Mouse (Mus musculus): ENCODE measurements around the gene Park7. TPM values are rescaled to one million over a fixed set of nuclear protein-coding genes. Genes with fewer than 3 reads are reported as not detected.

Gene Park7
- total RNA-seq (2021): 100 to 1,000 TPM; 200 to 218 TPM
- long read RNA-seq, experiment 1, transcript Park7-201 (7 exons, 908 nt): major isoform, 267 of 319 reads
- long read RNA-seq, experiment 1, partial matches to known transcripts: 12 of 319 reads
- long read RNA-seq, experiment 1, other reads (novel, unspliced or antisense): 35 of 319 reads
- long read RNA-seq, experiment 2, transcript Park7-201 (7 exons, 908 nt): major isoform, 229 of 263 reads
- long read RNA-seq, experiment 2, partial matches to known transcripts: 0 of 263 reads
- long read RNA-seq, experiment 2, other reads (novel, unspliced or antisense): 33 of 263 reads

DNA sequence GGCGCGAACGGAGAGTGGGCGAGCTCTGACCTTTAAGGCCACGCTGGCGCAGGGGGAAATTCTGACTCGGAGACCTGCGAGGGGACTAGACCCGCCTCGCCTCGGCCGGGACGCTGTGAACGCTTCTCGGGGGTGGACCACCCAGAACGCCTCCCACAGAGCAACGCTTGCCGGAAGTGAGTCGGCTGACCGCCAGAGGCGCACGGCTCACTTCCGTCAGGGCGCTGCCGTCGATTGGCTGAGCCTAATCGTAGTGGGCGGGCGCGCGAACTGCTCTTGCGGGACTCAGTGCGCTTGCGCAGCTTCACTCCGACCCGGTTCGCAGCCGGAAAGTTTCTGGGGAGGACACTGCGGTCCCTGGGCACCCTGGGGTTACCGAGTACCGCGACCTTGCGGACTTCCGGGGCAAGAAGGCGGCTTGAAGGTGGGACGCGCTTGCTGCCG, at the start of gene Park7, which contains the start of gene Tnfrsf9:
Park7 (minus strand) TSS at position 148 of the 444 bp plus-strand sequence.
Tnfrsf9 (plus strand) TSS at position 273 of the 444 bp plus-strand sequence.
- peak; percentile 98 for DNase-seq
- intact Hi-C loops (cut with DNase I): no loop called here

DNA sequence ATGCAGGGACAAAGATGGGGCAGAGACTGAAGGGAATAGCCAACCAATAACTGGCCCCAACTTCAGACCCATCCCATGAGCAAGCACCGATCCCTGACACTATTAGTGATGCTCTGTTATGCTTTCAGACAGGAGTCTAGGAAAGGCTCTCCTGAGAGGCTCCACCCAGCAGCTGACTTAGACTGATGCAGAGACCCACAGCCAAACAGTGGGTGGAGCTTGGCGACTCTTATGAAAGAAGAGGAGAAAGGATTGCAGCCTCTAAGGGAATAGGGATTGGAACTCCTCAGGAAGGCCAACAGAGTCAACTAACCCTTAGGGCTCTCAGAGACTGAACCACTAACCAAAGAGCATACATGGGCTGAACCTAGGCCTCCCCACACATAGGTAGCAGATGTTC, 49.5 kb upstream of the Park7 start:
- intact Hi-C loops (cut with DNase I): no loop called here
- peak in 1 of 2 experiments; percentile 10 for DNase-seq

DNA sequence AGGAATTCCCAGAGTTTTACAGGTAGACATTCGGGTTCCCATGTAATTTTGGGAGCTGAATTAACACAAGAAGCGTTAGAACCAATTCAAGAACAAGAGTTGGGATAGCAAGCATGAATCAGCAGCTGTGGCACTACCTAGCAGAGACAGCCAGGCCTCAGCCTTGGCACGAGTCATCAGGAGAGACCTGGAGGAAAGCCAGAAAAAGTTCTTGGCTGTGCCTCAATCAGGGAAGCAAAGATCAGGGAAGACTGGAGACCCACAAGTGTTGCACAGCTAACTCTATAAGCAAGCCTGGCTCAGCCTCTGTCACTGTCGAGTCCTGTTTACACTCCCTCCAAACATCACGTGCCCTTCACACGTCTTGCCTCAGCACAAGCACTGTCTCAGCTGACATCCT, 48.0 kb upstream of the Park7 start:
- intact Hi-C loops (cut with DNase I): no loop called here

DNA sequence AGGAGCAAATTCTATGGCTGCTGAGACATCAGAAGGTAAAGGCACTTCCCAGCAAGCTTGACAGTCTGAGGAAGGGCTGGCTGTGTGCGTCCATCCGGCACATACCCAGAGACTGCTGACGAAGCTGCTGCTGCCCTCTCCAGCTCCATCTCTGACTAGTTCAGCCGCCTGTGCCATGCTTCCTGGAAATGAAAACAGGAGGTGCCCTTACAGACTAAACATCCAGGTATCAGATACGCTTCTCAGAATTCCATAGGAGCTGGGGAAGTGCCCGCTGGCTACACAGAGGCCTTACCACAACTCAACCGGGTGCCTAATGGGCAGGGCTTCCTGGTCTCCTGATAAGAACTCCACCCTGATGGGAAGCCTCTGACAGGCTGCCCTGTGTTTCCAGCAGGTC, 44.3 kb upstream of the Park7 start:
- no peak for DNase-seq
- intact Hi-C loops (cut with DNase I): no loop called here

More for the DNA sequence above, 48.0 kb upstream of the Park7 start:
- DNase-seq: peak; percentile 10 to 39

DNA sequence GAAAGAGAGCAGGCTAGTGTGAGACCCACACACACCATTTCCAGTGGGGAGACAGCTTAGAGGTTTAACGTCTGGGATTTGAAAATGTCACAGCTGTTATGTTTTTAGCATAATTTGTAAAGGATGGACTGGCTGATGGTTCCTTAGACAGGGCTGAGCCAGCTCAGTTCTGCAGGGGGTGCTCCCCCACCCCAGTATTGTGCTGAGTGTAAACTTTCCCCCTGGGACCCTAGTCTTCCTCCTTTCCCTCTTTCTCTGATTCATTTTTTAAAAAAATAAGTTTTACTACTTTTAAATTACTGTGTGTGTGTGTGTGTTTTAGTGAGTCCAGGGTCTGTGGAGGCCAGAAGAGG, 42.8 kb upstream of the Park7 start:
- intact Hi-C loops (cut with DNase I): no loop called here
- no peak for DNase-seq

DNA sequence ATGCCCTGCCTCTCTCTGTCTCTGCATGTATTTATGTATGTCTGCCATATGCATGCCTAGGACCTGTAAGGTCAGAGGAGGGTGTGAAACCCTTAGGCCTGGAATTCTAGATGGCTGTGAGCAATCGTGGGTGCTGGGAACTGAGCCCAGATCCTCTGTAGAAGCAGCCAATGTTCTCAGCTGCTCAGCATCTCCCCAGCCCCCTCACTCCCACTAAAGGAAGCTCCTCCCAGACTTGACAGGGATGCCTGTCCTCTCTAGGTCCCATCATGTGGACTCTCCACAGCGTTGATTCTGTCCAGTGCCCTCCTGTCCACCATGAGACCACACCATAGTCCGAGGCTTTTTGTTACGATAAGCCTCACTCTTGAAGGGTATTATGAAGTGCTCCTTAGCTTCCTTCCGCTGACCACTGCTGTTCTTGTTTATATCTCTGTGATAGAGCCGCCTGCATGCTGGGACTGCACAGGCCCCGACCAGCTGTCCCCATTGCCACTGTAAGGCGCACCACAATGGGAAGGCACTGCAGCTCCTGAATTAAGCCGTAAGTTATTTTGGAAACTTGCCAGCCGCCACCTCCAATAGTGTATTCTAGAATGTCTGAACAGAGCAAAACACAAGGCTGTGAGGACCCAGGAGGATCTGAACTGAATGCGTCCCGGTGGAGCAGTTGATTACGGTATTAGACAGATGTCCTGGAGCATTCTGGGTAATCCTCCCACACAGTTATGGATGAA, 42.3 kb upstream of the Park7 start:
- peak in 1 of 2 experiments; percentile 4 for DNase-seq
- intact Hi-C loops (cut with DNase I): no loop called here

DNA sequence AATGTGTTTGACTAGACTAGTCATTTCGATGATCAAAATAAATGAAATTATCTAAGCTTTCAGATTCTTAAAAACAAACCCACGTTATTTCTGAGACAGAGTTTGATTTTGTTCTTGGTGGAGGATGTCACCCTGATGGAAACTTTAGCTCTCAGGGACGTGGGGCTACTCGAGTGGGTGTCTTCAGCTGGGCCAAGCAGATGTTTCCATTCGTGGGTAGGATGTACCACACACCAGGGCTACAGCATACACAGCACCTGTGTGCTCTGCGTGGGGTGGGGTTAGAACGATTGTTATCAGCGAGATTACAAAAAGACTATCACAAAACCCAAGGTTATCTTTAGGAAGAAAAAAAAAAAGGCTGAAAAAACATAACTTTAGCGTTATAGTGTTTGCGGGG, 36.7 kb upstream of the Park7 start:
- intact Hi-C loops (cut with DNase I): no loop called here
- DNase-seq: no peak

DNA sequence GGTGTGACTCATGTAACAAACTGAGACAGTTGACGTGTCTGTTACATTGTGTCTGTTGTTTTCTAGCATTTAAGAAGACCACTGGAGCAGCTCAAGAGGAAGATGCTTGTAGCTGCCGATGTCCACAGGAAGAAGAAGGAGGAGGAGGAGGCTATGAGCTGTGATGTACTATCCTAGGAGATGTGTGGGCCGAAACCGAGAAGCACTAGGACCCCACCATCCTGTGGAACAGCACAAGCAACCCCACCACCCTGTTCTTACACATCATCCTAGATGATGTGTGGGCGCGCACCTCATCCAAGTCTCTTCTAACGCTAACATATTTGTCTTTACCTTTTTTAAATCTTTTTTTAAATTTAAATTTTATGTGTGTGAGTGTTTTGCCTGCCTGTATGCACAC, 30.5 kb upstream of the Park7 start:
- intact Hi-C loops (cut with DNase I): no loop called here
- DNase-seq: no peak

DNA sequence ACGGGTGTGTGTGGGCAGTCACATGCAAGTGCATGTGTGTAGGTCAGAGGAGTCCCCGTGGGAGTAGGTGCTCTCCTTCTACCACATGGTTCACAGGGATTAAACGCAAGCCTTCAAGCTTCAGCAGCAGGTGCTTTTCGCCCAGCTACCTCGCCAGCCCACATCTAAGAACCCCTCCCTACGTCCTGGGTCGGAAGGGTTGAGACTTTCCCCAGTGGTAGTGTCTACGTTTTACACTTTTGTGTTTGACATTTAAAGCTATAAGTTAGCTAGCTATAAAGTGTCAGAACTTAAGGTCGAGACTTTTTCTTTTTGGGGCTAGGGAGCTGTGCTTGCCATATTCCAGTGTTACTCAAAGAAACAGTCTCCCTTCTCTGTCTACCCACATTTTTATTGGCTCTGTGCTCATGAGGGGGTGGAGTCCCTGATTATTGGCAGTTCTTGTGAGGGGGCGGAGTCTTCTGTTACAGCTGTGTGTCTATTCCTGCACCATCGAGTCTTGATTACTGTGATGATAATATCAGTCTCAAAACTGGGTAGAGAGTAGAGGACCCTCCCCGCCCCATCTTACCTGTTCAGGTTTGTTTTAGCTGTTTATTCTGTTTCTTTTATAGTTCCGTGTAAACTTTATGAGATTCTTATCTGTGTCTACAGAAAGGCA, 25.9 kb upstream of the Park7 start:
- intact Hi-C loops (cut with DNase I): no loop called here
- DNase-seq: no peak

DNA sequence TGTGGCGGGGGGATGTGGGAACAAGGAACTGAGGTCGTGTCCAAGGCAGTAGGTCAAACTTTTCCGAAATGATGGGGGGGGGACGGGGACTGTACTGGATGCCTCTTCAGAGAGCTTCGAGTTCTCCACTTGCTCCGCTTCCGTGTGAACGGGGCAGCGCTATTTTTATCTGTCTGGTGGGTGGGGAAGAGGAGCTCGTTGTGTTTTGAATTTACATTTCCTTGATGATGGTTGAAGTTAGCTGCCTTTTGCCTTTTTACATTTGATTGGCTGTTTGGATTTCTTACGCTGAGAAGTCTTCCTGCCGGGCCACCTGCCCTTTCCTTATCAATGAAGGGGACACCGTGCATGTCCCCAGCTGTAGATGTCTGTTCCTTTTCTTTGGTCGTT, 23.8 kb upstream of the Park7 start:
- no peak for DNase-seq
- intact Hi-C loops (cut with DNase I): no loop called here

DNA sequence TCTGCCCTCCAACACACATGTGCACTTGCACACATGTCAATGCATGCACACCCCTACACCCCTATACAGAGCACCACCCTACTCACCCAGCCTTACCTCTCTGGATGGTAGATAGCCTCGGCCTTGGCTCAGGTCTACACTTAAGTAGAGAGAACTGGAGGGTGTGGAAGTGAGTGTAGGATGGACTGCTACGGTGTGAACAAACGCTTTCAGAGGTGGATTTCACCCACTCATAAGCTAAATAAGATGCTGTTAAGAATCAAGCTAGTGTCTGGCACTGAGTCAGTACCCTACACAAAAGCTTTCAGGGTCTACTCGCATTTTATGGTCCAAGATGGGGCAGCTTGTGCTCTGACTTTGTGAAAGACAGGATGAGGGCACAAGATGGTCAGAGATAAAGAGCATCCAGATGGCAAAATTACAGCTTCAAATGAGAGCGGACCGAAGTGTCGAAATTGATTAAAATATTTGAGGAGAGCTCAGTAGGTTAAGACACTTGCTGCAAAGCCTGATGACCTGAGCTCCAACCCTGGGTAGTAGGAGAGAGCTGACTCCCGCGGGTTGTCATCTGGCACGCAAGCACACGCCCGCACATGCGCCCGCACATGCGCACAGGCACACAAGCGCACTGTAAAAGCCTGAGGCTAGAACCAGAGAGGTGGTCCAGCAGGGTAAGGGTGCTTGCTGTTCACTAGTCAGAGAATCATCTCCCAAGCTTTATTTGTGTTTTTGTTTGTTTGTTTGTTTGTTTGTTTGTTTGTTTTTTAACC, 23.2 kb upstream of the Park7 start:
- peak; percentile 30 to 39 for DNase-seq
- intact Hi-C loops (cut with DNase I): no loop called here

DNA sequence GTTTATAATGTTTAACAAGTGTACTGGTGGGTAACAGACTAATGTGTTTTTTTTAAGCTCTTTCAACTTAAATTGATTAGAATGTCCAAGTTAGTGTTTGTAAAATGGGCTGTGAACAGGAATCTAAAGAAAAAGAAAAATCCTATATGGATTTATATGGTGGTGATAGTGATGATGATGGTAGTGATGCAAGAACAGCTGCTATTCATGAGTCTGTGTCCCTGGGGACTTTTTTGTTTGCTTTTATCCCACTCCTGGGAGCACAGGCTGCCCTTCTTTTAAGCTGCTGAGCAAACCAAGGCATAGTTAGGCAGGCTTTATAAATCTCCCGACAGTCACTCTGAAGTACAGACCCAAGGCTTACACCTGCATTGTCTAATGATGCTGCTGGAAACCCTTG, 19.3 kb upstream of the Park7 start:
- intact Hi-C loops (cut with DNase I): no loop called here
- no peak for DNase-seq

DNA sequence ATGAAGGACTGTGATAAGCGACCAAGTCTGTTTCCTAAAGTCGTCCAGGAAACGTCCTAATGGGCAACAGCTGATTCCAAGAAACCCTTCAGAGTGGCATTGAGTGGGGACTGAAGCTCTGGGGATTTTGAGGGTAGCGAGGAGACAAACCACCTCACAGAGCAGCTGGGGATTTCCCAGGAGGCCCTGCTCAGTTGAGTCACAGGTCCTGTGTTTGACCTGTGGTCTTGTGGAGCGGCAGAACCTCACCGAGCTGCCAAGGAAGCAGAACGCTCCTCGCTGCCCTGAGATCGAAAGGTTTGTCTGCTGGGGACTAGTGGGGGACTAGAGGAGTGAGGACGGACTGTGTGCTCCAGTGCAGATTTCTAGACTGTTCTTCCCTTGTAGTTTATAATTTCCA, 13.6 kb upstream of the Park7 start:
- intact Hi-C loops (cut with DNase I): no loop called here
- no peak for DNase-seq

DNA sequence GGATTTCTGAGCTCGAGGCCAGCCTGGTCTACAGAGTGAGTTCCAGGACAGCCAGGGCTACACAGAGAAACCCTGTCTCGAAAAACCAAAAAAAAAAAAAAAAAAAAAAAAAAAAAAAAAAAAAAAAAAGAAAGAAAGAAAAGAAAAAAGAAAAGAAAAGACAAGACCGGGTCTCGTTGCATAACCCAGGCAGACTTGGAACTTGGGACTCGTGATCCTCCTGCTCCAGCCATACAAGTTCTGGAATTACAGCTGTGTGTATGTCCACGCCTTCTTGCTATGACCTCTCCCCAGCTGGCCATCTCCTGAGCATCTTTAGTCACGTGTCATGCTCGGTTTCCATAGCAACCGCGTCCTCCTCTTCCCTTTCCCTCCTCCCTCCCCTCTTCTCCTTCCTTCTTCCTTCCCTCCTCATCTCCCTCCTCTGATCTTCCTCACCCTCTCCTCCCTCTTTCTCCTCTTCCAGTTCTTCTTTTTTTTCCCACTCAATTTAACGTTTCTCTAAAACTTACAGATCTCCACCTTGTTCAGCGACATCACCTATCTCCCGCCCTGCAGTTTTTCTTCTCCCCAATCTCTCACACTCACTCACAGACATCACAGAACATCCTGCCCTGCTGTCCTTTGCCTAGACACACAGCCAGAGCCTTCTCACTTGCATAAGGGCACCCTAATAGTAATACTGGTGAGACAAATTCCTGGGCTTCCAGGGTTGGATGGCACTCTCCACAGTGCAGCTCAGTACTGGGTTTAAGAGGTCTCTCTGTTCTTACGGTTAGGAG, 12.9 kb upstream of the Park7 start:
- intact Hi-C loops (cut with DNase I): no loop called here
- no peak for DNase-seq

DNA sequence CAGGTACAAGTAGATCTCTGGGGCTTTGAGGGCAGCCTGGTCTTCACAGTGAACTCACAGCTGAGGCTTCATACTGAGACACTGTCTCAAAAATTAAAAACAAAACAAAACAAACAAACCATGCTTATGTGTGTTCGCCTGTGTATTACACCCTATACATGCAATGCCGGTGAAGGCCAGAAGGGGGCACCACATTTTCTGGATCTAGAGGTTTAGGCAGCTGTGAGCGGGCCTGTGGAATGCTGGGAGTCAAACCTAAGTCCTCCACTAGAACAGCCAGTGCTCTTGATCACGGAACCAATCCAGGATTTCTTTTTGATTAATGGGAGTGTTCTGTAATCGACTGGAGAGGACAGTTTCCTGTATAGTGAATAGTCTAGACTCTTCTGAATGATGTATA, 11.7 kb upstream of the Park7 start:
- intact Hi-C loops (cut with DNase I): no loop called here
- no peak for DNase-seq

DNA sequence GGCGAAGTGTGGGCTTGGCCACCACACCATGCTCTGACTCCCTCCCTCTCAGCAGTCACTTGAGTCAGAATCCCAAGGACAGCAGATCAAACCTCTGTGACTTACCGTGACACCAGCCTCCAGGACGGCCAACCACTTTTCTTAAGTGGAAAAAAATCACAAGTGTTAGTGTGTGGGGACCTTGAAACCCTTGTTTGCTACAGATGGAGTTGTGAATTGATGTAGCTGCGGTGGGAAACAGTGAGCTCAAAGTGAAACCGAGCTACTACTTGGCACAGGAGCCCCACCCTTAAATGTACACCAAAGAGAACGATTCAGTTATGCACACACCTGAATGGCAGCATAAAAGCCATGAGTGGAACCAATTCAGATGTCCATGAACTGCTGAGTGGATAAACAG, 10.7 kb upstream of the Park7 start:
- intact Hi-C loops (cut with DNase I): no loop called here
- no peak for DNase-seq

DNA sequence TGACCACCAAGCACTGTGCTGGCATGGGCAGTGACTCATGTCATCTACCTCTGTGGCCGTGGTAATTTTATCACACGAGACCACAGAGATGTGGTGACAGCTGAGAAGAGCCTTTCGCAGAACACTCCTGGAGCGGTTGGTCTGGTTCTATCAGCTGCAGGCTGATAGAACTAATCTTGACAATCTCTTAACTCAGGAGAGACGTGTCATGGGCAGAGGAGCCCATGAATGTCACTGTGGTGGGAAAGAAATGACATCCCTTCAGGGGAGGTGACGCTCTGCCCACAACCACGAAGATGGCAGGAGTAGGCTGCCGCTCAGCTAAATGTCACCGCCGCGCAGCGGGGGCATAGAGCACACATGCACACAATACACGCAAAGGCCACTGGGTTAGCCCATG, 10.1 kb upstream of the Park7 start:
- intact Hi-C loops (cut with DNase I): no loop called here
- no peak for DNase-seq

DNA sequence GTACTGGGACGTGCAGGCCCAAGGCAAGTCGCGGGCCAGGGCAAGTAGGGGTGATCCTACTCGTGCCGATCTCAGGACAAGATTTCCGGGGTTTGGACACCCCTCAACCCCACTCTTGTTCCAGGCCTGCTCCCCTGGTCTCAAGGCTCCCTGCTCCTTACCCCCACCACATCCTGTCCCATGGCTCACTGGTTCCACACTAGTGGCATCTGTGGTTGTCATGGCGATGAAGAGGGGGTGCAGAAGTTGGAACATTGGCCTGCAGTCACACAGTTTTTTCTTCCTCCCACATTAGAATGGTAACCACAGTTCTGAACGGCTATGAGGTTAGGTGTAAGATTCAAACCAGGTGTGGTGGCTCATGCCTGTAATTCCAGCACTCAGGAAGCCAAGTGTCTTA, 7.0 kb upstream of the Park7 start:
- intact Hi-C loops (cut with DNase I): no loop called here
- DNase-seq: no peak

DNA sequence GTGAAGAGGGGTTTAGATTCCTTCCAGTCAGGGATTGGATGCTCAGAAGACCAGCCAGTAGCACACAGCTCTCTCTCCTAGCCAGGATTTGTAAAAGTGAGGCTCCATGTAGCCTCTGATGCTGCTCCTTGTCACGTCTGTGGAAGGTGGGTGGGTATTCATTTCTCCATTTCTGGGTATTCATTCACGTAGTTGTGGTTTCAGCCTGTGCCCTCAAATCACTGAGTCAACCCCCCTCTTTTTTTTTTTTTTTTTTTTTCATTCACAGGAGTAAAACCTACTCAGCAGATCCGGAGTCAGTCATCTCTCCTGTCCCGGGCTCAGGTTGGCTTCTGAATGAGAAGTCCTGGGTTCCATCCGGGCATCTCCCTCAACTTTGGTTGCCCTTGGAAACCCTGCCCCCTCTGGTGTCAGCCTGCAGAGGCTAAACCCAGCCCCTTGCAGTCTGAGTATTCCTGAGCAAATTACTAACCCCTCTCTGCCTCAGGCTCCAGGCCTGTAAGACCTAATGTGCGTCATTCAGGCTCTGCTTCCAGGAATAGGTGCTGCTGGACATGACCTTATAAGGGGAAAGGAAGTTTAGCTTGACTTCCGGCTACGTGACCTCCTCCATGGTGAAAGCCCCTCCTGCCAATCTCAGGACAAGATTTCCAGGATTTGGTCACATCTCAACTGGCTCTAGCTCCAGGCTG, 3.2 kb upstream of the Park7 start:
- intact Hi-C loops (cut with DNase I): no loop called here
- no peak for DNase-seq

All from heart, postnatal 14 days (tissue).